Mouse (Mus musculus): ENCODE measurements around the gene Fhit. TPM values are rescaled to one million over a fixed set of nuclear protein-coding genes. Genes with fewer than 3 reads are reported as not detected.

The Fhit gene
- polyA plus RNA-seq, 1 experiment from 2014 or later, result 6.9 TPM

DNA sequence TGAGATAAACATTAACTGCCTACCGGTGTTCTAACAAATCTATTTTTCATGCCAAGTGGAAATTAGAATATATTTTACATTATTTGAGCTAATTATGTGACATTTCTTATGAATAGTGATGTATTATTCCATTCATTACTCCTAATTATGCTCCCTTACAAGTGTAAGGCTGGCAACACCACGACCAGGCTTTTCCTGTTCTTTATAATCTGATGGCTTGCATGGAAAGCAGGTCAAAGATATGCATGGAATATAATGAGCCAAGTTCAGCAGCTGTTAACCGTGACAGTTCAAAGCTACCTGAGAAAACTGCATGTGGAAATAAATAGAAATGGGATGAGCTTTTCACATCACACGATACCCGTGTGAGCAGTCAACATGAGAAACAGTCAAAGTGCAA is 746.8 kb downstream of the Fhit start:
- WGBS, result 81% methylated on average over 5 of the region's 5 CpGs
- ATAC-seq (ENCODE audit: low read depth), result no peak
- Histone ChIP-seq H3K27ac (ENCODE audit: low read depth, low read length) (no peak overlapping the region), H3K4me1 (ENCODE audit: control insufficient read depth, insufficient read depth, low read length) (no peaks in the 10 kb centered on the region), H3K9me3 (ENCODE audit: control insufficient read depth, low read length) (no peaks in the 10 kb centered on the region), H3K4me2 (ENCODE audit: low read depth, low read length) (no peak overlapping the region), H3K9ac (replicated peaks; ENCODE audit: low read depth, low read length) (no peak overlapping the region), H3K27me3 (ENCODE audit: control insufficient read depth, insufficient read depth, low read length) (no peaks in the 10 kb centered on the region), H3K36me3 (ENCODE audit: control insufficient read depth, insufficient read depth, low read length) (no peaks in the 10 kb centered on the region), H3K4me3 (ENCODE audit: low read depth, low read length) (no peak overlapping the region)

DNA sequence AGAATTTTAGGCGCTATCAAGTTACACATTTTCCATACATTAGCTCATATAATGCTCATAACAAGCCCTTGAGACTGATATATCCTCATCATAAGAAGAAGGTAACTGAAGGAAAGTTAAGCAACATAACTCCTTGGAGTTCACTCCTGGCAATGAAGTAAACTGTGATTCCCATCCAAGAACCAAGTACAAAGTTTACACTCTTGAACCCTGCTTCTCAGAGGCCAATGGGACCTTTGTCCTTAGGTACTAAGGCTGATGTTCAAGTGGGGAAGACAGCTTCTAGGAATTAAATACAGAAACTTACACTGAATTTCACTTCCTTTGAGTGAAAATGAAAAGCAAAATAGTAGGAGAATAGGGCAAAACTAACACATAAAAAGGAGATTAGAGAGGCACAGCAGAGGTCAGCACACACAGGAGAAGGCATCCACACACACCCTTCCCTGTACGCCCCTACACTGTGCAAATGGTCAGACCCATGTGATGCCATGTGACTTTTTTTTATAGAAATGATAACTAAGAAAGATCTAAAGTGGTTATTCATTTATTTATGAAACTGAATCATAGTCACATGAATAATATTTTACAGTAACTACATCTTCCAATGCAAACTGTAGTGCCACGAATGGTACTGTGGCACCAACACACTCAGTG is 752.4 kb downstream of the Fhit start:
- H3K36me3 ChIP-seq (ENCODE audit: control insufficient read depth, insufficient read depth, low read length), result no peaks in the 10 kb centered on the region
- no peaks in the 10 kb centered on the region for H3K9me3 ChIP-seq (ENCODE audit: control insufficient read depth, low read length)
- H3K4me2 ChIP-seq (ENCODE audit: low read depth, low read length), result no peak overlapping the region
- no peak overlapping the region for H3K9ac ChIP-seq (replicated peaks; ENCODE audit: low read depth, low read length)
- no peaks in the 10 kb centered on the region for H3K27me3 ChIP-seq (ENCODE audit: control insufficient read depth, insufficient read depth, low read length)
- H3K4me1 ChIP-seq (ENCODE audit: control insufficient read depth, insufficient read depth, low read length), result no peaks in the 10 kb centered on the region
- WGBS, result 91% methylated on average over 3 of the region's 3 CpGs
- H3K27ac ChIP-seq (ENCODE audit: low read depth, low read length), result no peak overlapping the region
- no peak for ATAC-seq (ENCODE audit: low read depth)
- H3K4me3 ChIP-seq (ENCODE audit: low read depth, low read length), result no peak overlapping the region

DNA sequence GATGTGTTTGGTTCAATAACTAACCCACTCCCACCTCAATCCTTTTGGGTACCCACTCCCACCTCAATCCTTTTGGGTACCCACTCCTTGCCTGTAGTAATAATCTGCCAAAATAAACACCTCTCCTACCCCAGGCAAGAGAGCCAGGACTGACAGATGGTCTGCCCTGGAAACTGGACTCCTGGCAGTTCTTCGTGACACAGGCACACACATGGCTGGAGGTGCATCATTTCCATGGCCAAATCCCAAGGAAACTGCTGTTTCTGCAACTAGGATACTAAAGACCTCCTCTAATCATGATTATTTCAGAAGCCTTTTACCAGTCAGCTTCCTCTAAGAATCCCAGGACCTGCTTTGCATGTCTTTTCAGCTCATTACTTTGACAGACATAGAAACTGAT is 756.5 kb downstream of the Fhit start:
- WGBS, result 63% methylated on average over 1 of the region's 1 CpGs
- ATAC-seq (ENCODE audit: low read depth), result no peak
- Histone ChIP-seq H3K9me3 (ENCODE audit: control insufficient read depth, low read length) (no peaks in the 10 kb centered on the region), H3K4me1 (ENCODE audit: control insufficient read depth, insufficient read depth, low read length) (no peaks in the 10 kb centered on the region), H3K36me3 (ENCODE audit: control insufficient read depth, insufficient read depth, low read length) (no peaks in the 10 kb centered on the region), H3K4me2 (ENCODE audit: low read depth, low read length) (no peak overlapping the region), H3K27ac (ENCODE audit: low read depth, low read length) (no peak overlapping the region), H3K9ac (replicated peaks; ENCODE audit: low read depth, low read length) (no peak overlapping the region), H3K27me3 (ENCODE audit: control insufficient read depth, insufficient read depth, low read length) (no peaks in the 10 kb centered on the region), H3K4me3 (ENCODE audit: low read depth, low read length) (no peak overlapping the region)

DNA sequence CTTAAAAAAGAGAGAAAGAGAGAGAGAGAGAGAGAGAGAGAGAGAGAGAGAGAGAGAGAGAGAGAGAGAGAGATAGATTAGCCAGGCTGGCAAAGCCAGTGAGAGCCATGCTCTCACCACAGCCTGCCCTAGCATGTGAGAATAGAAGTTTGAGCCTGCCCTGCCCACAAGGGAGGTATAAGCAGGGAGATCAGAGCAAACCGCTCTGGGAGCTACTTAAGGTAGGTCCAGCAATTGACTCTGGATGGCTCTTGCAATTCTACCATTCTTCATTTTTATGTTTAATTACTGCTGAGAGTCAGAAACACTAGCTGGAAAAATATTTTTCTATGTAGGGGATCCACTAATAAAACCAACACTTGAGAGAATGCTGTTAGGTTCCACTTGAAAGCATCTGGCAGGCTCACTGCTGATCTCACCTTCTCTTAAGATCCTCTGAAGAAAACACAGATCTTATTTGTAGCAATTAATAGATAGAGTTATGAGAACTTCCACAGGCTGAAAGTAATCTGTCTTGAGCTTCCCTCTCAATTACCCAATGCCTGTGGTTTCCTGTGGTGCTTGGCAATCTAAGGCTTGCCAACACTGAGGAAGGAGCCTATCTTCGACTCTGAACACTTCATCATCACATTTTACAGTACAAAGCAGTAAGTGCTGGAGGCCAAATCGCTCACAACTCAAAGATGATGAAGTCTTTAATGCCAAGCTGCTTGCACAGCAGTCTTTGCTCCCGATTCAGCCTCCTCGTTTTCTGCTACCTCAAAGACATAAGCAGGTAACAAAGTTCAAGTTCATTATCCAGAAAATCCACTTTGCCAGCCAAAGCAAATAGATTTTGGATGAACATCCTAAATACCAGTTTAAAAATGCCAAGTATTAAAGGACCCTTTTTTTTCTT is 793.8 kb downstream of the Fhit start:
- Histone ChIP-seq H3K4me1 (ENCODE audit: control insufficient read depth, insufficient read depth, low read length) (no peaks in the 10 kb centered on the region), H3K4me2 (ENCODE audit: low read depth, low read length) (no peak overlapping the region), H3K4me3 (ENCODE audit: low read depth, low read length) (no peak overlapping the region), H3K9ac (replicated peaks; ENCODE audit: low read depth, low read length) (no peak overlapping the region), H3K9me3 (ENCODE audit: control insufficient read depth, low read length) (no peaks in the 10 kb centered on the region), H3K27ac (ENCODE audit: low read depth, low read length) (no peak overlapping the region), H3K36me3 (ENCODE audit: control insufficient read depth, insufficient read depth, low read length) (no peaks in the 10 kb centered on the region), H3K27me3 (ENCODE audit: control insufficient read depth, insufficient read depth, low read length) (no peaks in the 10 kb centered on the region)
- 78% methylated on average over 5 of the region's 5 CpGs for WGBS
- ATAC-seq (ENCODE audit: low read depth), result no peak

DNA sequence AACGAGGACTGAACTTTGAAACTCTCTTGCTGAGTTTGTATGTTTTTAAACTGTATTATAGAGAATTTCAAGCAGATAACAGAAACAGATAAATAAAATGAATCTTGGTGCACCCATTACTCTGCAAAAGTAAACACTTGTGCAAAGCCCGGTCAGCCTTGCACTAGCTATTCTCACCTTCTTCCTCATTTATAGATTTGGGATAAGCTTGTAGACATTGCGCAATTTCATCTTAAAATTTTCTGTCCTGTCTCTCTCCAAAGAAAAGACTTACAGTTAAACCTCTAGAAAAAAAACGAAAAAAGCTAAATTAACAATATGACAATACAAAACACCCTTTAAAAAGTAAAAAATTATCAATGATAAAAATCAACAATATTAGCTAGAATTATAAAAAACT is 795.0 kb downstream of the Fhit start:
- Histone ChIP-seq H3K9me3 (ENCODE audit: control insufficient read depth, low read length) (no peaks in the 10 kb centered on the region), H3K27ac (ENCODE audit: low read depth, low read length) (no peak overlapping the region), H3K4me2 (ENCODE audit: low read depth, low read length) (no peak overlapping the region), H3K27me3 (ENCODE audit: control insufficient read depth, insufficient read depth, low read length) (no peaks in the 10 kb centered on the region), H3K4me1 (ENCODE audit: control insufficient read depth, insufficient read depth, low read length) (no peaks in the 10 kb centered on the region), H3K9ac (replicated peaks; ENCODE audit: low read depth, low read length) (no peak overlapping the region), H3K4me3 (ENCODE audit: low read depth, low read length) (no peak overlapping the region), H3K36me3 (ENCODE audit: control insufficient read depth, insufficient read depth, low read length) (no peaks in the 10 kb centered on the region)
- WGBS, result 89% methylated on average over 4 of the region's 4 CpGs
- ATAC-seq (ENCODE audit: low read depth), result no peak

DNA sequence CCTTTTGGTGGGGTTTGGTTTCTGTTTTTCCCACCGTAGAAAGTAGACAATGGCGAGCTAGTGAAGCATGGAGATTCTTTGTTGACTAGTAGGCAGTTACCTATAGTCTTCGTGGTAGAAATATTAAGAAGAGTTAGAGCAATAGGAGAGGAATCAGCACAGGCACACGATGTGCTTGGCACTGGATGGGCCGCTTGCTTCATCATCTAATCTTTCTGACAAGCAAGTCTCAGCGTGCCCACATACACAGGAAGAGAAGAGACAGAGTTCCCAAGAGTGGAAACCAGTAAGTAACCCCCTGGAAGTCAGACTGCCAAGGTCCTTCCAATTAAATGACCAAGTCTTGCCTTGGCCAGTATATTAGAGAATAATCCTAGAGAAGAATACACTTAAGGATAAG is 797.6 kb downstream of the Fhit start:
- H3K9ac ChIP-seq (replicated peaks; ENCODE audit: low read depth, low read length), result no peak overlapping the region
- no peaks in the 10 kb centered on the region for H3K36me3 ChIP-seq (ENCODE audit: control insufficient read depth, insufficient read depth, low read length)
- H3K27ac ChIP-seq (ENCODE audit: low read depth, low read length), result no peak overlapping the region
- H3K9me3 ChIP-seq (ENCODE audit: control insufficient read depth, low read length), result no peaks in the 10 kb centered on the region
- H3K4me2 ChIP-seq (ENCODE audit: low read depth, low read length), result no peak overlapping the region
- 77% methylated on average over 6 of the region's 6 CpGs for WGBS
- no peaks in the 10 kb centered on the region for H3K4me1 ChIP-seq (ENCODE audit: control insufficient read depth, insufficient read depth, low read length)
- no peak for ATAC-seq (ENCODE audit: low read depth)
- H3K4me3 ChIP-seq (ENCODE audit: low read depth, low read length), result no peak overlapping the region
- no peaks in the 10 kb centered on the region for H3K27me3 ChIP-seq (ENCODE audit: control insufficient read depth, insufficient read depth, low read length)

DNA sequence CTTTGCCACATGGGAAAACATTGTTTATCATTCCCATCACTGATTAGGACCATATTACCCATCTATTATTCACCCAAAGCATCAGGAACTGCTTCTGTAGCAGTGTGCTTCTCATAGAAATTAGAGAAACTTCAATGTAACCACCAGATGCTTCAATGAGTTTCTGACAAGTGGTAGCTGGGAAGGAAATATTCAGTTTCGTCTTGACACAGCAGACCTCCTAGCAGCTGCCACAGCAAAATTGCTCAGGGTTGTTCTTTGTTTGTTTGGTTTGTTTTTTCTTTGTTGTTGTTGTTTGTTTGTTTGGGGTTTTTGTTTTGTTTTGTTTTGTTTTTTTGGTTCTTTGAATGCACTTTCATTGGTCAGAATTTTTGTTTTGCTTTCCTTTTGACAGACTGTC is 798.5 kb downstream of the Fhit start:
- Histone ChIP-seq H3K27me3 (ENCODE audit: control insufficient read depth, insufficient read depth, low read length) (no peaks in the 10 kb centered on the region), H3K4me2 (ENCODE audit: low read depth, low read length) (no peak overlapping the region), H3K27ac (ENCODE audit: low read depth, low read length) (no peak overlapping the region), H3K4me3 (ENCODE audit: low read depth, low read length) (no peak overlapping the region), H3K9ac (replicated peaks; ENCODE audit: low read depth, low read length) (no peak overlapping the region), H3K4me1 (ENCODE audit: control insufficient read depth, insufficient read depth, low read length) (no peaks in the 10 kb centered on the region), H3K9me3 (ENCODE audit: control insufficient read depth, low read length) (no peaks in the 10 kb centered on the region), H3K36me3 (ENCODE audit: control insufficient read depth, insufficient read depth, low read length) (no peaks in the 10 kb centered on the region)
- ATAC-seq (ENCODE audit: low read depth), result no peak
- 86% methylated on average over 1 of the region's 1 CpGs for WGBS

DNA sequence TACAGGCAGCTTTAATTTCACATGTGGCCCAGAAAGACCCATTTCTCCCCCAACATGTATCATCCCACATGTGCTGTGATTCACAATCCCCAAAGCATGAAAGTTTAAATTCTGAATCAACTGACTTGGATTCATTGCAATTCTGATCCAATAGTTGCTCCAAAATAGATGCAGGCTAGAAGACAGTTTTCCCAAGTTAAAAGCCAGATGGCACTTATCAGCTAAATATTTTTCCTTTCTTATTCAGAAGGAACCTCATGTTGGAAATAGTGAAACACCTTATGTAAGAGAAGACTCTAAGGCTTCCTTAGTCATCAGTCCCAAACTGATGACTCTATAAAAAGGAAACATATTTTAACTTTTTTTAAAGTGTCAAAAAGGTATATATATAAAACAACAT is 815.9 kb downstream of the Fhit start:
- ATAC-seq (ENCODE audit: low read depth), result no peak
- no peaks in the 10 kb centered on the region for H3K4me1 ChIP-seq (ENCODE audit: control insufficient read depth, insufficient read depth, low read length)
- H3K36me3 ChIP-seq (ENCODE audit: control insufficient read depth, insufficient read depth, low read length), result no peaks in the 10 kb centered on the region
- no peaks in the 10 kb centered on the region for H3K9me3 ChIP-seq (ENCODE audit: control insufficient read depth, low read length)
- no peak overlapping the region for H3K4me2 ChIP-seq (ENCODE audit: low read depth, low read length)
- no peaks in the 10 kb centered on the region for H3K27me3 ChIP-seq (ENCODE audit: control insufficient read depth, insufficient read depth, low read length)
- no peak overlapping the region for H3K27ac ChIP-seq (ENCODE audit: low read depth, low read length)
- no peak overlapping the region for H3K9ac ChIP-seq (replicated peaks; ENCODE audit: low read depth, low read length)
- no peak overlapping the region for H3K4me3 ChIP-seq (ENCODE audit: low read depth, low read length)

DNA sequence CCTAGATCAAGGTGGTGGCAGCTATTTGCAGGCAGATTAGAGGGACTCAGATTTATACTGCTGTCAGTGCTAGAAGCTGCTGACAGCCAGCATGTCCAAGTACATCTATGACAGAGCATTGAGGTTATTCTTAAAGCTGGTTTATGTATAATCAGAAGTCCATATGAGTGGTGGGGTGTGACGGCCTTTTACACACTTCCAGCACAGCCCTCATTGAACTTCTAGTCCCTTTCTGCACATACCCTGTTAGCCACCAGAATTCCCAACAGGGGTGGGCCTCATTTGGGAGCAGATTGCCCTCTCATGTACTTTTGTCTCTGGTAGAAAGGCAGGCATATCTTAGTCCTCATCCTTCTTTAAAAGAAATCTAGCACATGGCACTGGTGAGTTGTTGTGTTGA is 817.8 kb downstream of the Fhit start:
- no peaks in the 10 kb centered on the region for H3K27me3 ChIP-seq (ENCODE audit: control insufficient read depth, insufficient read depth, low read length)
- no peaks in the 10 kb centered on the region for H3K4me1 ChIP-seq (ENCODE audit: control insufficient read depth, insufficient read depth, low read length)
- no peak overlapping the region for H3K4me3 ChIP-seq (ENCODE audit: low read depth, low read length)
- whole genome bisulfite sequencing, result 70% methylated on average over 1 of the region's 1 CpGs
- no peaks in the 10 kb centered on the region for H3K9me3 ChIP-seq (ENCODE audit: control insufficient read depth, low read length)
- no peaks in the 10 kb centered on the region for H3K36me3 ChIP-seq (ENCODE audit: control insufficient read depth, insufficient read depth, low read length)
- no peak overlapping the region for H3K9ac ChIP-seq (replicated peaks; ENCODE audit: low read depth, low read length)
- ATAC-seq (ENCODE audit: low read depth), result no peak
- H3K4me2 ChIP-seq (ENCODE audit: low read depth, low read length), result no peak overlapping the region
- no peak overlapping the region for H3K27ac ChIP-seq (ENCODE audit: low read depth, low read length)
